Mouse (Mus musculus) cerebellum, adult (tissue): ENCODE data around the gene Lhfpl3.

ENCODE experiments used
- ATAC-seq: cut with Nextera tagmentation; 2 replicates; pipeline ENCODE4 v1.9.2; 2017; ENCODE audit warnings: mild to moderate bottlenecking, moderate library complexity, mixed read lengths; ENCODE audit not compliant: insufficient number of reproducible peaks, low FRiP score, low TSS enrichment

Lhfpl3 gene

DNA sequence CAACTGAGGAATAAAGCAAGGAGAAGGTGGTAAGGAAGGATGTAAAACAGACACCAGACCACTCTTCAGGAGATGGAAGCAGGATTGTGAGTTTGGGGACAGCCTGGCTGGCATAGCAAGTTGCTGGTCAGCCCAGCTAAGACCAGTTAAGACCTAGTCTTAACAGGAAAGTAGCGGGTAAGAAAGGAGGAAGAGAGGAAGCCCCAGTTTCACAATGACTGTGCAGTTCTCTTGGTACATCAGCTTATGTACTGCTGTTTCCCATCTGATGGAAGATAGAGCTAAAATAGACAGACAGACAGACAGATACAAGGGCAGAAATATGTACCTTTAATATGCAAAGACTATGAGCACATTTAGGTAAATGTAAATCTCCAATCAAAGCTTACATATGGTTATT lies 171.3 kb downstream of the Lhfpl3 start:
- ATAC-seq = no peak

DNA sequence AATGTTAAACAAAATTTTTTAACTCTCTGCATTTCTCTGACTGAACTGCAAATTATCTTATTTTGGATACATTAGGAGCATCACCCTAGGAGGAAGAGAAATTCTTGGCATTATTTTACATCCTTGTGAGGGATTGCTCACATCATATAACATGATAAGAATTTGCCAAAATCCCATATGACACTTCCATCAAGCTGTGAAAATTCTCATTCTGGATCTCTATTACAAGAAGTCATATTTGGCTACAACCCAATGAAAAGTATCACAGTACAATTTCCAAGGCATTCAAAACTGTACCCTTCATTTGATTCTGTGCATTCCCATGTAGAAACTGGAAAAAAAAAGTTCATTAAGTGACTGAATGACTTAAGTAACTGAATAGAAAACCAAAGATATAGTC lies 180.3 kb downstream of the Lhfpl3 start:
- ATAC-seq = no peak

DNA sequence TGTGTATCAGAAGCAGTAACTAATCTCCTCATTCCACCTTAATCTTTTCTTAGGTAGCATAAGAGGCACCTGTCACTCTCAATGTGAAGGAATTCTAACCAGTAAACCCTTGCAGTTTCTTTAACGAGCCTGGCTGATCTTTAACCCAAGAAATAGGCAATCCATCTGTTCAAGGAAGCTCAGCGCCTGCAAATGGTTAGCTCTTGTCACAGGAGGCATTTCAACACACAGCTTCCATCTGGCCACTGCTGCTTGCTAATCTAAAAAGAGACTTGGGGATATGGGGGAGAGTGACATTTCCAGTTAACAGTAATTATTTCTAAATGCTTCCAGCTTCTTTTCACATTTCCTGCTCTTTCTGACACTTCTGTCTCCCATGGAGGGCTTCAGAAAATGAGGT lies 182.9 kb downstream of the Lhfpl3 start:
- ATAC-seq = no peak

DNA sequence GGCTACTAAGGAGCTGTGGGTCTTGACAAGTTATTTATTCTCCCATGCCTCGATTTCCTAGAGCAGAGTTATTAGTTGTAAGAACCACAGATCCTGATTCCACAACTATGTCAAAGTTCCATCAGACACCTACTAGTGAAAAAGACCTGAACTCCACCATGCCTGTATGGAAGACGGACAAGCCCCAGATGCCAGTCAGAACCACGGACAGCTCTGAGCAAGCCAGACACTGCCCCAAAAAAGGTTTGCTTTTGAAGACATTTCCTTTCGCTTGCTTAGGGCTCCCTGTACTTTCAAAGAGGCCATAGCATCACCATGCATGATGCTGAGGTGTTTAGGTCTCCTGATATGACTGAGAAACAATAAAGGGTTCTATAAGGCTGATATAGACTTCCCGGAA lies 197.4 kb downstream of the Lhfpl3 start:
- no peak for ATAC-seq

DNA sequence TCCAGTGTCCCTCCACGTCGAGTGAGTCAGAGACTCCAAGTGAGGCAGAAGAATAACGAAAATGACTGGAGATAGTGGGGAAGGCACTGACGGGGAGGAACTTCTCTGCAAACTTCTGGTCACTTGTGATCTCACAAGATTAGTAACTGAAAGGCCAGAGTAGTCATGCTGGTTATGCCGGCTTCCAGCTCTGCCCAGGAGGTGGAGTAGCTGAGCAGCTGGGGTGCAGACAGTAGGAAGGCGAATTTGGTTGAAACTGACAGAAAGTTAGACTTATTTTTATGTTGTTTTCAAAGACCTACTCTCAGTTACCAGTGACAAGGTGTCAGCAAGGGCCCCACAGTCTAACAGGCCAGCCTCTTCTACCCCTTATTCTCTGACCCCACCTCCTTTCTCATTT lies 217.4 kb downstream of the Lhfpl3 start:
- no peak for ATAC-seq

DNA sequence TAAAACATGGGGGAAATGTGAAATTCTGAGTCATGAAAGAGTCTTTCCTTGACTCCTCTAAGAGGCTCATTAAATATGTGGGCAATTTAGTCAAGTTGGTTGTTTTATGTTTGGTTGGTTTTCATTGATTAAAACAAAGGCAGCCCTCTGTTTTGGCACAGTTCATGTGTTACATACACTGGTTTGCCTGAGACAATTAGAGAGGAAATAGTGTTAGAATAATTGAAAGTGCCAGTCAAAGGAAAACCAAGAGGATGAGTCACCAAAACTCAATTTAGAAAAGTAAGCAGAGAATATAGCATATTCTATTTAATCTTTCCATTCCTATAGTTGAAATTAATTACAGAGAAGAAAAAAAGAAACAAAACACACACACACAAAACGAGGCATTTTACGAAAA lies 240.9 kb downstream of the Lhfpl3 start:
- no peak for ATAC-seq

DNA sequence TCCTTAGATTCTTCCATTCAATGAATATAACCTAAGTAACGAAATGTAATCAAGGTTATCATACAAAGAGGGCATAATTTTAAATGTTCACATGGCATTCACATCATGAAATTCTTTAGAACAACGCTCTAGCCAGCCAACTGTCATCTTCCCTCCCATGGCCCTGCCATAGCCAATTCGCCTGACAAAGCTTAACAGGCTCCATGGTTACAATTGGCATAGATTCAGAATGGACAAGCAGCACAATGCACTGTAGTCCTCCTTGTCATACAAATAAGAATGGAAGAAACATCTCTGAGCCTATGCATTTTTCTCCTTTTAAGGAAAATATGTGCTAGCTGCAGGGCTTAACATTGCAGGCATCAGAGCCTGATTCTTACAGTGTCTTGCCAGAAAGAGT lies 254.0 kb downstream of the Lhfpl3 start:
- no peak for ATAC-seq

DNA sequence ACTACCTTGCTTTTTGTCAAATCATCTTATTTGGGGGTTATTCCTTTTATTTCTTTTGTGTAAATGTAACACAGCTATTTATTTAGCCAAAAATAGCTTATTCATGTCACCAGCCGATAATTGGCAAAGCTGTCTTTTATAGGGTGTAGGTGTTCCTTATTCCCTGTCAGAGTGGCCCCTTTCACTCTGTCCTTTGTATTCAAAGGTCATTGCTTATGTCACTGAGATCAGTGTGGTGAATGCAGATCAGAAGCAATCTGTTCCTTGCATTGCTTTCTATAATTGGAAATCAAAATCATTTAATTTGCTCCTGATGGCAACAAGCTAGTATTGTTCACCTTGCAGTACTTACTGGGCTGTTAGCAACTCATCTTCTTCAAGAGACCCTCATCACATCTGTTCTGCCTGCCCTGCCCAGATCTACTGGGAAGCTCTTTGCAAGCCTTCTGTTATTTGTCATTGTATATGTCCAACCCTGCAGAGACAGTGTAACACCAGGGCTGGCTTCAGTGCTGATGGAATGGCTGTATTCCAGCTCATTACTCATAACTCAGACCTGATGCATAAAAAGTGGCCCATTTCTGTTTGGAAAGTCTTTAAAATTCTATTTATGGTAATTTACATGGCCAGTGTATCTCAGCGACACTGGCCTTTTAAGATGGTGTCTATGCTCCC lies 257.4 kb downstream of the Lhfpl3 start:
- peak; percentile 64; the same call in 1 of the 2 replicates for ATAC-seq

DNA sequence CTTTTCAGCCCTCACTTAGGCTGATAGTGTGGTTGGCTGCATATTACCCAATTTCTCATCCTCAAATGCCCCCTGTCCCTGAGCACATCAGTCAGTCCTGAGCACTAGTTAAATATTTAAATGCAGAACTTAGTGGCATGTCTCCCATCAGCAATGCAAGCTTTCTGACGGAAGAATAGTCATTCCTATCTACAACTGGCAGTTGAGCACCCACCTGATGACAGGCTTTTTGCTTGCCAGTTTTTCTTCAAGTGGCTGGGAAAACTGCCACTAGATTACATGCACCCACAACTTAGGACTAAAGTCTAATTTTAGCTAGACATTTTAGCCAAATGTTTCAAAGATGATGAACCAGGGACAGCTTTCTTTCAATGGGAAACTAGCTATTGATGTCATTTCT lies 260.3 kb downstream of the Lhfpl3 start:
- no peak for ATAC-seq

DNA sequence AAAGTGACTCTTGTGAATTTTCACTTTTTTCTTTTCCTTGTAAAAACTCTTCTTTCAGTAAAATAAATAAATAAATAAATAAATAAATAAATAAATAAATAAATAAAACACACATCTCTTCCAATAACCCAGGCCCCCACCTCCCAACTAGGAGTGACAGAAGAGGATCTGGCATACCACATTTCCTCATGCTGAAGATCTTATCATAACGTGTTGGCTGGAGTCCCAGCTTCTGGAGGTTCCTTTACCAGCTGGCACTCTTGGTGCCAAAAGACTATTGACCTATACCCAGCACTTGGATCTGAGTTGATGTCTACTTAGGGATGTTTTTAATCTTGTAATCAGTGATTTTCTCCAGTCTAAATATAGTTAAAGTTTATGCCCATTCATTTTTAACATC lies 264.6 kb downstream of the Lhfpl3 start:
- ATAC-seq = no peak

DNA sequence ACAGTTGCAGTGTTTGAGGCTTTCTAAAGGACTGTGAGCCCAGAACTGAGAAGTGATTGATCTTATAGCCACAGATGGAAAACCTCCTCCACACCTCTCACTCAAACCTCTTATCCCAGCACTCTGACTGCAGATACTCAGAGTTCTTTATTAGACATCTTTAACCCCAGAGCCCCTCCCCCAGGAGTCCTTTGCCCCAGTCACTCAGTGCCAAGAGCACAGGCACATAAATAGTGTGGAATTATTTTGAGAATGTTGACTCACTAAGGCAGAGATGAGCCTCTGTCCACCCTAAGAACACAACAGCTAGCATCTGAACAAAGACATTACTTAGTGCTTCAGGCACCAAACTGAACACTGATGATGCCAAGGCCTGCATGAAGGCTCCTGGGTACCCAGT lies 268.1 kb downstream of the Lhfpl3 start:
- ATAC-seq = no peak

DNA sequence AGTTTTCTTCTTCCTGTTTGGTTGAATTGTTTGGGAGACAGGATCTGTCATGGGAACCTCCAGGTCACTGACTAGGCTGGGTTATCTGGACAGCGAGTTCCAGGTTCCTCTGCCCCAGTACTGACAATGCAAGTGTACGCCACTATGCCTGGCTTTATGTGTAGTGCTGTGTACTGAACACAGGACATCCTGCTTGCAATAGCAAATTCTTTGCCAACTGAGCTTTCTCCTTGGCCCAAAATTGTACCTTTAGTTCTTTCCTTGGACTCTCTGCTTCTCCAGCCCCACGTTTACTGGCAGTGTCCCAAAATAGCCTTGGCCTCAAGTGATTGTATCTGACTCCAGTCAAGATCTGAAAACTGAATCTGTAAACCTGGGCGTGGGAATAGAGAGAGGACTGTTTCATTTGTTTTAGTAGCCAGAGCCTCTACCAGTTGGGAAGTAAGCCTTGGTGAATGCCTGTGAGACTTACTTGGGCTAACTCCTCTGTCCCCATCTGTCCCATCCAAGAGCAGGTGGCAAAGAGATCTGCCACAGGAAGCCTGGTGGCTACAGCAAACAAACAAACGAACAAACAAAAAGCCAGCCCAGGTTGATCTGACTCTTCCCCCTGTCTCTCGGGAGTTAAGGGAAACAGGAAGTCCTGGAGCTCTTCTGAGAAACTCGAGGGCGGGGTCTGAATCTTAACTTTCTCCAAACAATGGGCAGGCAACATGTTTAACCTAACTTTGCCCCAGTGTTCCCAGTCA lies 269.9 kb downstream of the Lhfpl3 start:
- ATAC-seq = no peak

DNA sequence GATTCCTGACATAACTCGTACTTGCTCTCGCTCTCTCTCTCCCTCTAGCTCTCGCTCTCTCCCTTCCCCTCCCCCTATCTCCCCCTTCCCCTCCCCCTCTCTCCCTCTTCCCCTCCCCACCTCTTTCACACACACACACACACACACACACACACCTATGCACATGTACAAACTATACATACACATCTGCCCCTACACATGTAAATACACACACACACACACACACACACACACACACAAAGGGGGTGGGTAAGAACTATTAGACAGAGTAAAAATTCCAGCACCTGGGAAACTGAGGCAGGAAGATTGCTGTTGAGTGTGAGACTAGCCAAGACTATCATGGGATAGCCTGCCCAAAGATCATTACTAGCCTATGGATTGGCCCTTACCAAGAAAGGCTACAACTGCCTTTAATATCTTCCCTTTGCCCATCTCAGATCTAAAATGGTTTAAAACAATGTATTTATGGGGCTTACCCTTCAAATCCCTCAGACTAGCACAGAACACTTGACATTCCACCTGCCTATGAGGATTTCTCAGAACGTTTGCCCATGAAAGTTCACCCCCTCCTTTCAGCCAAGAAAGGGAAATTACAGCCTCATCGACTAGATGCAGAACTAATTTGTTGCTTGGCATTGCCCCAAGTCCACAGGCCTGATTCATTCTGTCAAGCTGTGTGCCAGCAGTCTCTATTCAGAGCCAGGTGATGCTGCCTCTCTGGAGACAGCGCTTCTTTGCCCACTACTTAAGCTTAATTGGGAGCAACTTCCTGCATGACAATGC lies 289.3 kb downstream of the Lhfpl3 start:
- ATAC-seq = peak; percentile 36; the same call in 1 of the 2 replicates

DNA sequence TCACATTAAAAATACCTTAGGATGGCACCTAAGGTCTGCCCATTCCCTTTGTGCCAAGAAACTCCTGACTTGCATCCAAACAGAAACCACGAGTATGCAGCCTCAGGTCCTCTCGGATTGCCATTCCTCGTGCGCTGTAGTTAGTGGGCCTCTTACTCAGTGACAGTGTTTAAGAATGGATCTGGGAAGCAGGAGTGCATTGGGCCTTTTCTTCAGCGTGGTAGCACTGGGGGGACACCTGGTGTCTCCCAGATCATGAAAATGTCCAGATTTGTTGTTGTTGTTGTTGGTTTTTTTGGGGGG lies 289.8 kb downstream of the Lhfpl3 start:
- ATAC-seq = no peak; the same call in 1 of the 2 replicates

DNA sequence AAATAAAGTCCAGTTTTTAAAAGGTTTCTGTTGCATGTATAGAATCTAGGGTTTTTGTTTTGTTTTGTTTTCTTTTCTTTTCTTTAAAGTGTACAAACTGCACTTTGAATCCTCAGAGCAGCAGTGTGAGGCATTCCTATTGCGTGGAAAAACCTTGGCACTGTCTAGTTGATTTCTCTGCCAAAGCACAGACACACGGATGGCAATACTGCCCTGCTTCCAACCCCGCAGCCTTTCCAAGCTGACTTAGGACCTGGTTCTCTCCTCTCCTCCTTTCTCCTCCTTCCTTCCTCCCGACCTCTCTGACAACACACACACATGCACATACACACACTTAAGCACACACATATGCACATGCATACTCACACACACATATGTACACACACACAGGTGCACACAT lies 294.6 kb downstream of the Lhfpl3 start:
- peak; percentile 58; the same call in 1 of the 2 replicates for ATAC-seq

DNA sequence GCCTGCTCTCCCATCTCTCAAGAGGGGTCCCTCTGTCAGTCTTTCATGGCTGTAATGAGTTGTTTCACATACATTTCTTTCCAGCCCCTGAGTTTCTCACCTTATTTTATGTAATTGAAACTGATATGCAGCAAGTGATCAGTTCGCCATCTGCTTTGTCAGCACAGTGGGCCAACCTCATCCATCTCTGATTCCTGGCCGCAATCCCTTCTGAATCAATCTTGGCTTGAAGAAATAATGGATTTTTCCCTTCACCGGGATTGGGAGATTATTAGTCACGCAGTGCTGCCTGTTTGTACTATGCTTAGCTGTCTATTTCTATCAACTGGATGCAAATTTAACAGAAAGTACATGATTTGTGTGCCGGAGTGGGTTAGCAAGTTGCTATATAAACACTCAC lies 297.0 kb downstream of the Lhfpl3 start:
- no peak for ATAC-seq

DNA sequence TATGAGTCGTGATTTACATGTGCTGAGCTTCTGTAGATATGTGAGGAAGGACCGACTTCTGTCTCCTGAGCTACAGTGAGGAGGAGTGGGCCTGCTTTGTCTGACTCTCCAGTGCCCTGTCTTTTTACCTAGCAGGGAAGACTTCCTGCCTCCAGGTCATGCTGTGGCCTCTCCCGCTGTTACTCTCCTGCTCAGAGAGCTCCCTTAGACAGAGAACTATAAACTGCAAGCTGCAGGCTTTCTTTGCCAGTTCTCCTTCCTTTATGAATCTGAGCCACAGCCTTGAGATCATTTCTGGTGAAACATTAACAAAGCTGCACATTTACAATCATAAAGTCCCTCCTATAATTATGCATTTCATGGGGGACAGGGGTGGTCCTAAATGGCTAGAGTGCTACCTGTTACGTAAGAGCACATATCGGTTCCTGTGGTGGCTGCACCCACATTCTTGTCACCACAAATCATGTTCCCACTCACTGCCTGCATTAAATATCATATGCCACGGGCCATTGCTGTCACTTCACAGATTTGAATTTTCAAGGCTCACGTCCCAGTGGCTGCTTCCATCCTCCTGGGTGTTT lies 303.3 kb downstream of the Lhfpl3 start:
- no peak for ATAC-seq

DNA sequence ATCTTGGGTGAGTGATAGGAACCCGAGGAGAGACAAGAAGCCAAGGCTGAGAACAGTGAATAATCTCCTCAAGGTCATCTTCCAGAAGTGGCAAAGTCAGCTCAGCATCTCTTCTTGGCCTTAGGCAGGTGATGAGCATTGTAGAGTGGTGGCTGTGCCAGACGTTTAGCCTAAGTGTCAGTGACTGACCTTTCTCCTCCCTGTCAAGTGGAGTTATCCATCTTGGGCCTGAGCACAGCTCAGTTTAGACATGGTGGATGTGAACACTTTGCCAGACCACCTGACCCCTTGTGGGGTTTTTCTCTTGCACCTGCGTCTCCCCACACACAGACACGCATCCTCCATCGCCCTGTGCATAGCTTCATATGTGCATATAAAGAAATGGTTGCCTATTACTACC lies 305.6 kb downstream of the Lhfpl3 start:
- no peak for ATAC-seq

DNA sequence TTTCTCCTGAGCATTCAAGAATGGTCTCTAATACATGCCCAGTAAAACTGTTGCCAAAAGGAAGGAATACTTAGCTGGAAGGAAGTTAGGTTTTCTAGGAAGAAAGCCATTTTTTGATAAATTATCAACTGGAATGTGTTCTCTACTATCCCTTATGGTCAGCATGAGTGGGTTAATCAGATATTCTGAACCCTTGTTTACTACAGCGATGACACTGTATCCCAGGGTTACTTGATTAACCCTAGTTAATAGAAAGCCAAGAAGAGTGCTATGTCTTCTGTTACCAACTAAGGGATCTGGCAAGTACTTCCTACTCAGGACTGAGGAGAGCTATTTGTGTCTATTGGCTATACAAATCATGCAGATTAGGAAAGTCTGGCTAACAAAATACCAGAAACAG lies 349.0 kb downstream of the Lhfpl3 start:
- ATAC-seq = no peak

DNA sequence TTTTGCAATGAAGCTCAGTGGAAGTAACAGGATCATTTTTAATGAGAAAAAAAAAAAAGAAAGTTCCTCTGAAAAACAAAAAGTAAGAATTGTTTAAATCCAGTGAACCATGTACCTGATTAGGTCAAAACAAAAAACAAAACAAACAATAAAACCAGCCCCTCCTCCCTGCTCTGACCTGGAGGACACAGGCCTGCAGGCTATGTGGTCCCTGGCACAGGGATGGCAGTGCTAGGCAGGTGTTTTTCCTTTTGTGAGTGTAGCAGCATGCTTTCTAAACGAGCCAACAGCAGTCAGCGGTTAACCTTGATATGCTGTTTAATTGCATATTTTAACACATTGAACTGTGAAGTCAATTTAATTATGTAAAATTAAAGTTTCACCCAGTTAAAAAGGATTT lies 360.7 kb downstream of the Lhfpl3 start:
- no peak for ATAC-seq

DNA sequence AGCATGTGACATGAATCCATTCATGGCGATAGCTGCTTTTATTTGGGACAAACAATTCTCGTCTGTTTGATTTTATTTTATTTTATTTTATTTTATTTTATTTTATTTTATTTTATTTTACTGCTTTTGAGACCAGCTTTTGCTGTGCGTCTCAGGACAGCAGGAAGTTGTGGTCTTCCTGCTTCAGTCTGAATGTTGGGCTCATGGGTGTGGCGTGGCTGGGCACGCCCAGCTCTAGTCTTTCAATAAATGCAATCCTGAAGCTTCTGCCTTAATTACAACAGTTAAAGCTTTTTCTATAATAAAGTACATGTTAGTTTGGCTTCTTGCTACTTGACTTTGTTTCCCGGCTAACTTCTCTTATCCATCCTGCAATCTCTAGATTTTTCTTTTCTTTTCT lies 365.4 kb downstream of the Lhfpl3 start:
- no peak for ATAC-seq
